Mouse (Mus musculus): ENCODE measurements around the gene Alg12. TPM values are rescaled to one million over a fixed set of nuclear protein-coding genes. Genes with fewer than 3 reads are reported as not detected.
A peak's percentile ranks its signal among the peaks of the same experiment; 100 is the strongest.

Alg12 gene
- polyA plus RNA-seq, 1 experiment: 13.0 TPM

GRCm38 (mm10) chr15:88836031-88836430, 16.9 kb upstream of the Alg12 start:
- Histone ChIP-seq H3K27ac (ENCODE audit: insufficient read depth, low read length) (no peak overlapping the region), H3K4me1 (ENCODE audit: control insufficient read depth, insufficient read depth, low read length) (peaks cover 3% of the 10 kb centered on the region; the same call in 1 of the 2 replicates), H3K4me3 (ENCODE audit: insufficient read depth, low read length) (no peak overlapping the region)
- TF ChIP-seq POLR2A (IDR thresholded peaks at IDR 0.05; ENCODE audit: low read depth, low read length) (no peak), CTCF (IDR thresholded peaks at IDR 0.05; ENCODE audit: borderline replicate concordance, insufficient read depth, low read length) (no peak)

- no peak overlapping the region for H3K27ac ChIP-seq (ENCODE audit: insufficient read depth, low read length)
- no peak overlapping the region for H3K4me3 ChIP-seq (ENCODE audit: insufficient read depth, low read length)
- TF ChIP-seq POLR2A (IDR thresholded peaks at IDR 0.05; ENCODE audit: low read depth, low read length) (no peak), CTCF (IDR thresholded peaks at IDR 0.05; ENCODE audit: borderline replicate concordance, insufficient read depth, low read length) (no peak)
- no peaks in the 10 kb centered on the region for H3K4me1 ChIP-seq (ENCODE audit: control insufficient read depth, insufficient read depth, low read length)
Measured at GRCm38 (mm10) chr15:88832536-88832935, 13.4 kb upstream of the Alg12 start.

GRCm38 (mm10) chr15:88831482-88831881, 12.4 kb upstream of the Alg12 start:
- Histone ChIP-seq H3K27ac (ENCODE audit: insufficient read depth, low read length) (no peak overlapping the region), H3K4me3 (ENCODE audit: insufficient read depth, low read length) (no peak overlapping the region)

GRCm38 (mm10) chr15:88830696-88831095, 11.6 kb upstream of the Alg12 start:
- Histone ChIP-seq H3K4me1 (ENCODE audit: control insufficient read depth, insufficient read depth, low read length) (no peaks in the 10 kb centered on the region), H3K27ac (ENCODE audit: insufficient read depth, low read length) (no peak overlapping the region), H3K4me3 (ENCODE audit: insufficient read depth, low read length) (no peak overlapping the region)
- TF ChIP-seq POLR2A (IDR thresholded peaks at IDR 0.05; ENCODE audit: low read depth, low read length) (no peak), CTCF (IDR thresholded peaks at IDR 0.05; ENCODE audit: borderline replicate concordance, insufficient read depth, low read length) (no peak)

More at GRCm38 (mm10) chr15:88831482-88831881, 12.4 kb upstream of the Alg12 start:
- H3K4me1 ChIP-seq (ENCODE audit: control insufficient read depth, insufficient read depth, low read length): no peaks in the 10 kb centered on the region
- TF ChIP-seq CTCF (IDR thresholded peaks at IDR 0.05; ENCODE audit: borderline replicate concordance, insufficient read depth, low read length) (no peak), POLR2A (IDR thresholded peaks at IDR 0.05; ENCODE audit: low read depth, low read length) (no peak)

- no peaks in the 10 kb centered on the region for H3K4me1 ChIP-seq (ENCODE audit: control insufficient read depth, insufficient read depth, low read length)
- no peak for TF ChIP-seq CTCF (IDR thresholded peaks at IDR 0.05; ENCODE audit: borderline replicate concordance, insufficient read depth, low read length)
- no peak for TF ChIP-seq POLR2A (IDR thresholded peaks at IDR 0.05; ENCODE audit: low read depth, low read length)
- no peak overlapping the region for H3K27ac ChIP-seq (ENCODE audit: insufficient read depth, low read length)
- H3K4me3 ChIP-seq (ENCODE audit: insufficient read depth, low read length): no peak overlapping the region
Measured at GRCm38 (mm10) chr15:88829791-88830440, 10.8 kb upstream of the Alg12 start.

GRCm38 (mm10) chr15:88828800-88829705, 9.9 kb upstream of the Alg12 start:
- Histone ChIP-seq H3K4me1 (ENCODE audit: control insufficient read depth, insufficient read depth, low read length) (no peaks in the 10 kb centered on the region), H3K4me3 (ENCODE audit: insufficient read depth, low read length) (no peak overlapping the region), H3K27ac (ENCODE audit: insufficient read depth, low read length) (no peak overlapping the region)
- TF ChIP-seq CTCF (IDR thresholded peaks at IDR 0.05; ENCODE audit: borderline replicate concordance, insufficient read depth, low read length): peak; percentile 99
- TF ChIP-seq POLR2A (IDR thresholded peaks at IDR 0.05; ENCODE audit: low read depth, low read length): no peak

GRCm38 (mm10) chr15:88827991-88828799, 9.1 kb upstream of the Alg12 start:
- H3K4me3 ChIP-seq (ENCODE audit: insufficient read depth, low read length): no peak overlapping the region
- H3K4me1 ChIP-seq (ENCODE audit: control insufficient read depth, insufficient read depth, low read length): no peaks in the 10 kb centered on the region
- TF ChIP-seq POLR2A (IDR thresholded peaks at IDR 0.05; ENCODE audit: low read depth, low read length): no peak
- peak; percentile 66 for TF ChIP-seq CTCF (IDR thresholded peaks at IDR 0.05; ENCODE audit: borderline replicate concordance, insufficient read depth, low read length)
- H3K27ac ChIP-seq (ENCODE audit: insufficient read depth, low read length): no peak overlapping the region

- Histone ChIP-seq H3K4me1 (ENCODE audit: control insufficient read depth, insufficient read depth, low read length) (no peaks in the 10 kb centered on the region), H3K27ac (ENCODE audit: insufficient read depth, low read length) (no peak overlapping the region), H3K4me3 (ENCODE audit: insufficient read depth, low read length) (no peak overlapping the region)
- no peak for TF ChIP-seq CTCF (IDR thresholded peaks at IDR 0.05; ENCODE audit: borderline replicate concordance, insufficient read depth, low read length)
Measured at GRCm38 (mm10) chr15:88827466-88827865, 8.3 kb upstream of the Alg12 start.

GRCm38 (mm10) chr15:88823376-88823775, 4.3 kb upstream of the Alg12 start:
- TF ChIP-seq CTCF (IDR thresholded peaks at IDR 0.05; ENCODE audit: borderline replicate concordance, insufficient read depth, low read length): no peak
- no peak for TF ChIP-seq POLR2A (IDR thresholded peaks at IDR 0.05; ENCODE audit: low read depth, low read length)
- Histone ChIP-seq H3K4me3 (ENCODE audit: insufficient read depth, low read length) (no peak overlapping the region), H3K4me1 (ENCODE audit: control insufficient read depth, insufficient read depth, low read length) (0 out of 2 replicates have a peak, but pooled peaks cover 3% of the 10 kb centered on the region), H3K27ac (ENCODE audit: insufficient read depth, low read length) (no peak overlapping the region)
